Mouse (Mus musculus): Measurements from ENCODE around the gene Xaf1. TPM values are rescaled to one million over a fixed set of nuclear protein-coding genes. Genes with fewer than 3 reads are reported as not detected.

Gene Xaf1
- polyA plus RNA-seq, 1 experiment from 2014 or later: 3.7 TPM

DNA sequence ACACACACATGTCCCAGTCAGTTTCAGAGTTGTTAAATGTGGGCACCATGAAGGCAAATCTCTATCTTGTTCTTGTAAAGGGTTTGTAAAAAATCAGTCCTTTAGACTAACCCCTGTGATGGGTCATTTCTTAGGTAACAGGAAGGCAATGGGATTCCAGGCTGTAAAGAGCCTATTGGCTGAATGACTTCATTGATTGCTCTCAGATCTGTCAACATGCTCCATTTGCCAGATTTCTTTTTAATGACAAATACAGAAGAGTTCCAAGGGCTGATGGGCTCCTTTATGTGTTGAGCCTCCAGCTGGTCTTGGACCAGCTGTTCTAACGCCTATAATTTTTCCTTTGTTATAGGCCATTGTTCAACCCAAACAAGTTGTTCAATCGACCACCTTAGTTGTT, 8.3 kb upstream of the Xaf1 start:
- Histone ChIP-seq H3K9ac (replicated peaks; ENCODE audit: low read depth, low read length) (no peak overlapping the region), H3K4me2 (replicated peaks; ENCODE audit: low read depth, low read length) (no peak overlapping the region), H3K27ac (ENCODE audit: low read length) (no peak overlapping the region), H3K4me1 (ENCODE audit: control insufficient read depth, insufficient read depth, low read length) (no peaks in the 10 kb centered on the region), H3K36me3 (ENCODE audit: control insufficient read depth, insufficient read depth, low read length) (no peaks in the 10 kb centered on the region), H3K4me3 (ENCODE audit: low read depth, low read length) (no peak overlapping the region), H3K27me3 (ENCODE audit: control insufficient read depth, insufficient read depth, low read length) (no peaks in the 10 kb centered on the region), H3K9me3 (ENCODE audit: control insufficient read depth, low read depth, low read length) (no peaks in the 10 kb centered on the region)
- no peak for ATAC-seq (ENCODE audit: insufficient number of reproducible peaks, insufficient read depth, low FRiP score, low read depth)
- WGBS: 85% methylated on average over 2 of the region's 2 CpGs

DNA sequence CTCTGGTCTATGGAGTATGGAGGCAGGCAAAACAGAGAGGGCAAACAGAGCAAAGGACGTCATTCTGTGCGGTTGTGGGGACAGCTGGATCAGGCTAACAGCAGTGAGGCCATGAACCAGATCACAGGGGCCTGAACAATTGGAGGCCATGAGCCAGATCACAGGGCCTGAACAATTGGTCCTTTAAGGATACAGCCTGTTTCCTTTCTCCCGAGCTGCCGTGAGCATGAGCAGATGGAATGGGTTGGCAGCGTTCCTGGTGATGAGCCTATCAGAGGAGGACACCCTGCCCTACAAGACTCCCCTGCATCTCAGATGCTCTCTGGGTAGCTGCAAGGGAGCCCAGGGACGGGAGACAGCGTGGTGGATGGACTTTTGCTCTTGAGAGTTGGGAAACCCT, 801 bp downstream of the Xaf1 start:
- H3K4me3 ChIP-seq (ENCODE audit: low read depth, low read length): no peak overlapping the region
- H3K9me3 ChIP-seq (ENCODE audit: control insufficient read depth, low read depth, low read length): no peaks in the 10 kb centered on the region
- H3K36me3 ChIP-seq (ENCODE audit: control insufficient read depth, insufficient read depth, low read length): no peaks in the 10 kb centered on the region
- H3K4me2 ChIP-seq (replicated peaks; ENCODE audit: low read depth, low read length): peak overlapping the region; percentile 31; the same call in 1 of the 2 replicates
- no peak for ATAC-seq (ENCODE audit: insufficient number of reproducible peaks, insufficient read depth, low FRiP score, low read depth)
- 73% methylated on average over 7 of the region's 7 CpGs for WGBS
- peaks cover 6% of the 10 kb centered on the region; the same call in 1 of the 2 replicates for H3K4me1 ChIP-seq (ENCODE audit: control insufficient read depth, insufficient read depth, low read length)
- H3K9ac ChIP-seq (replicated peaks; ENCODE audit: low read depth, low read length): no peak overlapping the region
- H3K27me3 ChIP-seq (ENCODE audit: control insufficient read depth, insufficient read depth, low read length): no peaks in the 10 kb centered on the region
- H3K27ac ChIP-seq (ENCODE audit: low read length): no peak overlapping the region; the same call in 1 of the 2 replicates

DNA sequence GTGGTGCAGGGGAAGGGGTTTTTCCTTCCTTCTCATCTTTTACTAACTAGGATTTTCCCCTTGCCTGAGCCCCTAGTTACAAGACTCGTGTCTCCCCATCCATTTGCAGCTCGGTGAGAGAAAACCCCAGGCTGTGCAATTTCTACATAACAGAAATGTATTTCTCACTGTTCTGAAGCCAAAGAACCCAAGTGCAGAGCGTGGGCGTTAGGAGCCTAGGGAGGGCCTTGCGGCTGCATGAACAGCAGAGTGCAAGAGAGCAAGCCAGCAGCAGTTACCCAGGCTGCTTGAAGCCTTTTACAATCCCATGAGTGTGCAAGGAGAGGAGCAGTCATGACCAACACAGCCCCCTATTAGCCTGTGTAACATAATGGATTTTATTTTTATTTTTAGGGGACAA, 6.0 kb downstream of the Xaf1 start:
- H3K27ac ChIP-seq (ENCODE audit: low read length): no peak overlapping the region
- no peaks in the 10 kb centered on the region for H3K36me3 ChIP-seq (ENCODE audit: control insufficient read depth, insufficient read depth, low read length)
- 77% methylated on average over 5 of the region's 5 CpGs for WGBS
- no peaks in the 10 kb centered on the region for H3K4me1 ChIP-seq (ENCODE audit: control insufficient read depth, insufficient read depth, low read length)
- H3K27me3 ChIP-seq (ENCODE audit: control insufficient read depth, insufficient read depth, low read length): no peaks in the 10 kb centered on the region
- ATAC-seq (ENCODE audit: insufficient number of reproducible peaks, insufficient read depth, low FRiP score, low read depth): no peak
- no peak overlapping the region for H3K4me3 ChIP-seq (ENCODE audit: low read depth, low read length)
- H3K9ac ChIP-seq (replicated peaks; ENCODE audit: low read depth, low read length): no peak overlapping the region
- no peak overlapping the region for H3K4me2 ChIP-seq (replicated peaks; ENCODE audit: low read depth, low read length)
- H3K9me3 ChIP-seq (ENCODE audit: control insufficient read depth, low read depth, low read length): no peaks in the 10 kb centered on the region

DNA sequence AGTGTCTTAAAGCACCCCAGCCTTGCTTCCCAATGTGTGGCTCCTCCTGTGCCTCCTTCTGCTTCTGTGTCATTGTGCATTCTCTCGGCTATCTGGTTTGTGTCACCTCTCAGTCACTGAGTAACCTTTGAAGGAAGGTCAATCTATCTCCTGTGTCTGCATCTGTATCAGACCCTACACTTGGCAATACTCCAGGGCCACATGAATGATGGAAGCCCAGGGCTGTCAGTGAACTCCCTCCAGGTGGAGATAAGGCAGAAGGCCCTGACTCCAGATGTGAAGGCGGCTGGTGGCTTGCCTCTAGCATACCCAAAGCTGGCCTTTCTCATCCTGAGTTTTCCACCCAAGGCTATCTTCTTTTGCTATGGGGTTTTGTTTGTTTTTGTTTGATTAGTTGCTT, 7.6 kb downstream of the Xaf1 start:
- Histone ChIP-seq H3K9ac (replicated peaks; ENCODE audit: low read depth, low read length) (no peak overlapping the region), H3K9me3 (ENCODE audit: control insufficient read depth, low read depth, low read length) (no peaks in the 10 kb centered on the region), H3K27ac (ENCODE audit: low read length) (no peak overlapping the region), H3K4me2 (replicated peaks; ENCODE audit: low read depth, low read length) (no peak overlapping the region), H3K4me1 (ENCODE audit: control insufficient read depth, insufficient read depth, low read length) (no peaks in the 10 kb centered on the region), H3K36me3 (ENCODE audit: control insufficient read depth, insufficient read depth, low read length) (no peaks in the 10 kb centered on the region), H3K27me3 (ENCODE audit: control insufficient read depth, insufficient read depth, low read length) (0 out of 2 replicates have a peak, but pooled peaks cover 4% of the 10 kb centered on the region), H3K4me3 (ENCODE audit: low read depth, low read length) (no peak overlapping the region)
- no peak for ATAC-seq (ENCODE audit: insufficient number of reproducible peaks, insufficient read depth, low FRiP score, low read depth)
- 27% methylated on average over 2 of the region's 2 CpGs for WGBS

DNA sequence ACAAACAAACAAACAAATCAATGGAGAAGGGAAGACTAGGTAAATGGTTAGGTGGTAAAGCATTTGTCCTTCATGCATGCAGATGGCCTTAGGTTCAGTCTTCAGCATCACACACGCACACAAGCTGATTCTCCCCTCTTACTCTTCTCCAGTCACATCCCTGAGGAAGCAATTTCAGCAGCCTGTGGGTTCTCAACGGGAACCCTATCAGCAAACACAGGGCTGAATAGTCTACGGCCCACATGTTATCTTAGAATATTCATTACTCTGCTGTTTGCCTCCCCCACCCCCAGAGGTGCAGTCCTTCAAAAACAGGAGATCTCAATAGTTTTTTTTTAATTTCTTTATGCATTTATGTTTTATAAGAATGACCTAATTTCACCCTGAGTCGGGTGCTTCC, 9.1 kb downstream of the Xaf1 start:
- H3K36me3 ChIP-seq (ENCODE audit: control insufficient read depth, insufficient read depth, low read length): no peaks in the 10 kb centered on the region
- H3K4me1 ChIP-seq (ENCODE audit: control insufficient read depth, insufficient read depth, low read length): no peaks in the 10 kb centered on the region
- H3K9ac ChIP-seq (replicated peaks; ENCODE audit: low read depth, low read length): no peak overlapping the region
- ATAC-seq (ENCODE audit: insufficient number of reproducible peaks, insufficient read depth, low FRiP score, low read depth): no peak
- peaks cover 8% of the 10 kb centered on the region; the same call in 1 of the 2 replicates for H3K27me3 ChIP-seq (ENCODE audit: control insufficient read depth, insufficient read depth, low read length)
- no peak overlapping the region for H3K27ac ChIP-seq (ENCODE audit: low read length)
- H3K9me3 ChIP-seq (ENCODE audit: control insufficient read depth, low read depth, low read length): no peaks in the 10 kb centered on the region
- WGBS: 68% methylated on average over 4 of the region's 4 CpGs
- no peak overlapping the region for H3K4me3 ChIP-seq (ENCODE audit: low read depth, low read length)
- H3K4me2 ChIP-seq (replicated peaks; ENCODE audit: low read depth, low read length): no peak overlapping the region

DNA sequence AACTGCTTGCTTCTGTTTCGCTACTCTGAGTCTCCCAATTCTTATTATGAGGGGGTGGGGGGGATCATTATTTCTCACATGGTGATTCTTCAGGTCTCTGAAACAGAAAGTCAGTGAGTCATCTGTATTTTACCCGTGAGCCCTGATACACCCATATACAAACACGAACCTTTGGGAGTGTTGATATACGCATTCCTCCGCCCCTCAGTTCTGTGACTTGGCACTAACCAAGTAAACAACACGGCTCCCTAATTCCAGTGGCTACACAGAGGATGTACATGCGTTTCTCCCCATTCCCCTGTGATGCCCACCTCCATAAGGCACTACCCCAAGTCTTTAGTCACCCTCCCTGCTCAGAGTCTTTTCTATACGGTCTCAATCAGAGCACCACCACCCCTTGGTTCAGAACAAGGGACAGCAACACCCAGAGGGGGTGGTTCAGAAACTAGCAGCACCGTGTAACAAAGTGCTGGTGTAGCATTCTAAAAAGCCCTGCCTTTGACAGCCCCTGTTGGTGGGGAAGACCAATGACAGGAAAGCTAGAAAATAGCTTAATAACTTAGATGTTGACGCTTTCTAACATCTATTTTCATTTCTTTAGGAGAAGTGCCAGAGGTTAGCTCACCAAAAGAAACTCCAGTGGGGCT, 10.0 kb downstream of the Xaf1 start:
- no peak overlapping the region for H3K27ac ChIP-seq (ENCODE audit: low read length)
- WGBS: 72% methylated on average over 10 of the region's 10 CpGs
- no peaks in the 10 kb centered on the region for H3K36me3 ChIP-seq (ENCODE audit: control insufficient read depth, insufficient read depth, low read length)
- no peak overlapping the region for H3K4me3 ChIP-seq (ENCODE audit: low read depth, low read length)
- H3K9me3 ChIP-seq (ENCODE audit: control insufficient read depth, low read depth, low read length): no peaks in the 10 kb centered on the region
- H3K9ac ChIP-seq (replicated peaks; ENCODE audit: low read depth, low read length): no peak overlapping the region
- H3K4me1 ChIP-seq (ENCODE audit: control insufficient read depth, insufficient read depth, low read length): no peaks in the 10 kb centered on the region
- peaks cover 8% of the 10 kb centered on the region; the same call in 1 of the 2 replicates for H3K27me3 ChIP-seq (ENCODE audit: control insufficient read depth, insufficient read depth, low read length)
- H3K4me2 ChIP-seq (replicated peaks; ENCODE audit: low read depth, low read length): no peak overlapping the region
- no peak for ATAC-seq (ENCODE audit: insufficient number of reproducible peaks, insufficient read depth, low FRiP score, low read depth)

DNA sequence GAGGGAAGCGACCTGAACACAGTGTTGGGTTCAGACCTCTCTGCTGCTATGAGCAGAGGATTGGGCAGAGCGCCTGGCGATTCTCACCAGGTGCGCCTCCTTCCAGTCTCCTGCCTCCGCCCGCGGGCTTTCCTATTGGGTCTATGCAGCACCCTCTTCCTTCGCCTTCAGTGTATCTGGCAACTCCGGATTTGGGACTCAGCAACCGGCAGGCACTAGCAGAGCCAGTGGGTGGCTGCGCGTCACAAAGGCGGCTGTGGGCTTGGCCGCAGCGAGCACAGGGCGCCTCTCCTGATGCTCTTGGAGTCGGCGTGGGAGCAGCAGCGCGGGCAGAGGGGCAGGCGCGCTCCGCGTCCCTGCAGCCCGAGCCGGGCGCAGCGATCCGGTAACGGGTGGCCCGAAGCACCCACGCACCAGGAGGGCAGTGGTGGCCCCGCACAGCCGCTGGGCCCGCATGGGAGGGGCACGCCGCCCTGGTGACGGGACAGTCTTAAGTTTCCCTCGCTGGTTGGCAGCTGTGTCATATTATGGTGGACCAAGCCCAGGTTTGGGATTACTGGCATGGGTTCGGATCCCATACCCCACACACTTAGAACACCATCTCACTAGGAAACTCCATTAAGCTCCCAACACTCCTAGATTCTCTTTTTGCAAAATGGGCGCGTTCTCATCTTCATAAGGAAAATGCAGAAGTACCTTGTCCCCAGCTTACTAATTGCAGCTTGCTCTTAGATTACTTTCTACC, 12.9 kb downstream of the Xaf1 start, which contains the start of gene Fbxo39:
Gene Fbxo39, plus strand, starts transcription at position 294 of the 745 bp plus-strand sequence.
- Histone ChIP-seq H3K4me2 (replicated peaks; ENCODE audit: low read depth, low read length) (peak within 1 kb of the TSS; percentile 40), H3K27me3 (ENCODE audit: control insufficient read depth, insufficient read depth, low read length) (peaks cover 8% of the 10 kb centered on the region; the same call in 1 of the 2 replicates), H3K4me3 (ENCODE audit: low read depth, low read length) (peak within 1 kb of the TSS; percentile 17), H3K27ac (ENCODE audit: low read length) (no peak within 1 kb of the TSS), H3K4me1 (ENCODE audit: control insufficient read depth, insufficient read depth, low read length) (no peaks in the 10 kb centered on the region), H3K9me3 (ENCODE audit: control insufficient read depth, low read depth, low read length) (no peaks in the 10 kb centered on the region), H3K36me3 (ENCODE audit: control insufficient read depth, insufficient read depth, low read length) (no peaks in the 10 kb centered on the region), H3K9ac (replicated peaks; ENCODE audit: low read depth, low read length) (no peak within 1 kb of the TSS; the same call in 1 of the 2 replicates)
- ATAC-seq (ENCODE audit: insufficient number of reproducible peaks, insufficient read depth, low FRiP score, low read depth): no peak
- WGBS: 9% methylated on average over 40 of the region's 42 CpGs

DNA sequence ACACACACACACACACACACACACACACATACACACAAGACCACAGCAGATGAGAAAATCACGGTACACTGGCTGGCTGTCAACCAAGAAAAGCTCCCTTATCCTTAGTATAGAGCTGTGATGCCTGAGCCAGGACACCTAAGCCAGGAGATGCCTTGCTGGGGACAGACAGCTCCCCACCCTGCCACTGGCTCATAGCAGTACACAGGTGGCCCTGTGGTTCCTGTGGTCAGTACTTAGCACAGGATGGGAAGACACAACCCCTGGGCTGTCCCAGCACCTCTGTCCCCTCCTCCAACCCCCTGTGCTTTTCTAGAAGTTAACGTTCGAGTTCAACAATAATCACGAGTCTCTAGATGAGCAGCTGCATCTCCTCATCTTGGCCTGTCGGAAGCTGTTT, 16.6 kb downstream of the Xaf1 start:
- H3K36me3 ChIP-seq (ENCODE audit: control insufficient read depth, insufficient read depth, low read length): no peaks in the 10 kb centered on the region
- H3K9ac ChIP-seq (replicated peaks; ENCODE audit: low read depth, low read length): no peak overlapping the region
- ATAC-seq (ENCODE audit: insufficient number of reproducible peaks, insufficient read depth, low FRiP score, low read depth): no peak
- peaks cover 8% of the 10 kb centered on the region; the same call in 1 of the 2 replicates for H3K27me3 ChIP-seq (ENCODE audit: control insufficient read depth, insufficient read depth, low read length)
- no peaks in the 10 kb centered on the region for H3K9me3 ChIP-seq (ENCODE audit: control insufficient read depth, low read depth, low read length)
- no peak overlapping the region for H3K27ac ChIP-seq (ENCODE audit: low read length)
- H3K4me1 ChIP-seq (ENCODE audit: control insufficient read depth, insufficient read depth, low read length): no peaks in the 10 kb centered on the region
- WGBS: 40% methylated on average over 5 of the region's 5 CpGs
- no peak overlapping the region for H3K4me2 ChIP-seq (replicated peaks; ENCODE audit: low read depth, low read length)
- H3K4me3 ChIP-seq (ENCODE audit: low read depth, low read length): no peak overlapping the region
